Mouse (Mus musculus) midbrain, embryonic 11.5 days (tissue): ENCODE results near the gene Aurkb. TPM values are rescaled to one million over a fixed set of nuclear protein-coding genes. Genes with fewer than 3 reads are reported as not detected.

Source experiments
- ATAC-seq: fragments of 200-750 bp; cut with Nextera tagmentation; 2 replicates; pipeline ENCODE4 v1.8.0; 2017; ENCODE audit warnings: moderate TSS enrichment, moderate library complexity; ENCODE audit not compliant: low FRiP score
- DNase-seq: peaks from one replicate; pipeline ENCODE4 v3.0.0; 2015; ENCODE audit warnings: low spot score; ENCODE audit errors: missing footprints
- H3K27ac ChIP-seq: fragments of 300-500 bp; sonication (generic); 2 replicates; pipeline ENCODE4 v1.5.1; 2014; ENCODE audit warnings: low read depth, low read length
- H3K27me3 ChIP-seq: fragments of 300-500 bp; sonication (generic); 2 replicates; pipeline ENCODE4 v1.6.1; 2014; ENCODE audit warnings: mild to moderate bottlenecking, low read length, moderate library complexity, mixed read lengths; ENCODE audit not compliant: control insufficient read depth, insufficient read depth
- H3K36me3 ChIP-seq: fragments of 300-500 bp; sonication (generic); 2 replicates; pipeline ENCODE4 v1.6.1; 2014; ENCODE audit warnings: mild to moderate bottlenecking, low read length, moderate library complexity, mixed read lengths; ENCODE audit not compliant: control insufficient read depth, insufficient read depth
- H3K4me1 ChIP-seq: fragments of 300-500 bp; sonication (generic); 2 replicates; pipeline ENCODE4 v1.6.1; 2014; ENCODE audit warnings: low read length; ENCODE audit not compliant: control insufficient read depth, insufficient read depth
- H3K4me2 ChIP-seq: fragments of 300-500 bp; sonication (generic); 2 replicates; pipeline ENCODE4 v1.6.1; 2014; ENCODE audit warnings: mild to moderate bottlenecking, moderate library complexity
- H3K4me3 ChIP-seq: fragments of 300-500 bp; sonication (generic); 2 replicates; pipeline ENCODE4 v1.5.1; 2014; ENCODE audit warnings: low read depth, low read length
- H3K9ac ChIP-seq: fragments of 300-500 bp; sonication (generic); 2 replicates; pipeline ENCODE4 v1.6.1; 2014; ENCODE audit warnings: low read length
- H3K9me3 ChIP-seq: fragments of 300-500 bp; sonication (generic); 2 replicates; pipeline ENCODE4 v1.6.1; 2016; ENCODE audit warnings: low read length; ENCODE audit not compliant: control insufficient read depth
- WGBS: fragments of 180-500 bp; shearing (Covaris S2); extraction: QIAGEN DNeasy Blood & Tissue Kit; methylation state at CpG from one replicate; pipeline ENCODE4 v1.1.7; 2014; 5-methylcytosine and 5-hydroxymethylcytosine counted together
- polyA plus RNA-seq: library from polyadenylated mRNA; unstranded; fragments of >200 nt; fragmentation: Nextera tagmentation; extraction: Ambion mirVana; gene quantifications from 2 replicates; pipeline ENCODE4 v1.2.1, GENCODE M21; 2014

The Aurkb gene
- polyA plus RNA-seq, 1 experiment from 2014 or later: 171 TPM

DNA sequence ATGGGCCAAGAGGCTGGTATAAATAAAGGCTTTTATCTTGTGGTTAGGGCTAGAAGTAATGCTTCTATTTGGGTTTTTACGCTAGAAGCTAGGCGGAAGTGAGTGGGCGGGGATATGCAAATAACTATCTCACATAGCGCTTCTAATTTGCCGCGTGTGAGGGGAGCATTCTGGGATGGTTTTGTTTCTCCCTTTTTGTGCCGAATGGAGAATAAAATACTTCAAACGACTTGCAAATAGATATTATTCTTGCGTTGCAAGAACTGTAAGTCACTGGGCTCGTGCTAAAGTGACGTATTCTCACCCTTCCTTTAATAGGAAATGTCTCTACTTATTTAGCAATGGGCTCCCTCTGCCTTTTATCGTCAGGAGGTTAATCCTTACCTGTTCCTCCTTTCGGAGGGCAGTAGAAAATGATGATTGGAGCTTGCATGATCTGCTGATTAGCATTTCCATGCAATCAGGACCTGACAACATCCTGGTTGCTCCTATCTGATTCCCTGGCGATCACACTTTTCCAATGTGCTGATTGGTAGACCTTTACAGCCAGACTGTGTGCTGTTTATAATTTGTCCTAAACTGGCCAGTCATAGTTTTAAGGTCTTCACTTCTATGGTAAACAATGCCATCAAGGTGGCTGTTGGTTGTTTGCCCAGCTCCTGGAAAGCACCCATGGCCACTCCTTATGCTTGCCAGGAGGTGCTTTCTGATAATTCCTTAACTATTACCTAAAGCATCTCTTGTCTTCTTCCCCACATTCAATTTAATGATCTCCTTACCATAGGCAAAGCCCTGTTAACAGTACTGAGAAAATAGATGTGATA is 27.8 kb downstream of the Aurkb start:
- H3K4me1 ChIP-seq: peaks cover 19% of the 10 kb centered on the region
- H3K4me2 ChIP-seq: peak overlapping the region; percentile 47
- peak overlapping the region; percentile 92 for H3K27ac ChIP-seq
- ATAC-seq (peak; percentile 72), DNase-seq (peak; percentile 99)
- H3K36me3 ChIP-seq: no peaks in the 10 kb centered on the region
- WGBS: under 1% methylated on average over 14 of the region's 14 CpGs
- no peaks in the 10 kb centered on the region for H3K27me3 ChIP-seq
- H3K9me3 ChIP-seq: no peaks in the 10 kb centered on the region
- H3K9ac ChIP-seq: peak overlapping the region; percentile 76
- H3K4me3 ChIP-seq: peak overlapping the region; percentile 28

DNA sequence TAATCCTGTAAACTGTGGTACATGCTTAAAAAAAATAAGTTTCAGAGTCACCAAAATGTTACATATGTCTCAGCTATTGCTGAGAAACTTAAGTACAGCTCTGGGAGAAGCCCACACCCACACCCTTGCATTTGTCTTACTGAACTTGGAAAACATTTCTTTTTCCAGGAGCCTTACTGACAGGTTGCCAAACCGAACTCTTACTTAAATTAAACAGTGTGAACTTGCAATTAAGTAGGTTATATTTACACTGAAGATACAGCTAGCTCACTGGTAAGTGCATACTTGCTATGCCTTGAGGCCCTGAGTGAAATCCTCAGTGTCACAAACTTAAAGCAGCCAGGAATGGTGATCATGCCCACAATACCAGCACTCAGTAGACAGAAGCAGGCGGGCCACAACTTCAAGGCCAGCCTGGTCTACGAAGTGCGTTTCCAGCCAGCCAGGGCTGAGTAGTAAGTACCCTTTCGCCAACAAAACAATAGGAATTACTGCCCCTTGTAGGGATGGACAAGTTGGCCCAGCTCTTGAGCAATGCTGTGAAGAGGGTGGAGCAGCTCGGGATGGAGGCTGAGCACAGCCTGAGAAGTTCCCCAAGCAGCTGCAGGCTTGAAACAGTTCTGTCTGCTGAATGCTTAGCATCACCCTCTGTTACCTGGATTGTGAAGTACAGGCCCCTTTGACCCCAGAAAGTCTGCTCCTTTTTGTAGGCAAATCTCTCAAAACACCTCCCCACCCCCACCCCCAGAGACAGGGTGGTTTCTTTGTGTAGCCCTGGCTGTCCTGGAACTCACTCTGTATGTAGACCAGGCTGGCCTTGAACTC is 28.7 kb downstream of the Aurkb start:
- Histone ChIP-seq H3K4me3 (no peak overlapping the region), H3K27me3 (no peaks in the 10 kb centered on the region), H3K27ac (peak overlapping the region; percentile 92), H3K36me3 (no peaks in the 10 kb centered on the region), H3K9me3 (no peaks in the 10 kb centered on the region), H3K4me2 (no peak overlapping the region), H3K9ac (no peak overlapping the region), H3K4me1 (peaks cover 19% of the 10 kb centered on the region)
- 36% methylated on average over 6 of the region's 6 CpGs for WGBS
- no peak for ATAC-seq
- DNase-seq: peak; percentile 83

DNA sequence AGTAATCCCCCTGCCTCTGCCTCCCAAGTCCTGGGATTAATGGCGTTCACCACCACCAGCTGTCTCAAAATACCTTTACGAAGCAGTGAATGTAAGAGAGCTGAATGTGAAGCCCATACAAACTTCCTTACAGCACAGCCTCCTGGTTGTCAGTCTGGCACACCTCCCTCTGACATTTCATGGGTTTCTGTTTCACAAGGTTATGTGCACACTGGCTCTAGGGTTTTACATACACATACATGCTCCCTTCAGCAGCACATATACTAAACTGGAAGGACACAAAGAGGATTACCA is 29.3 kb downstream of the Aurkb start:
- no peak overlapping the region for H3K4me3 ChIP-seq
- no peak overlapping the region for H3K9ac ChIP-seq
- 47% methylated on average over 2 of the region's 2 CpGs for WGBS
- ATAC-seq: no peak
- no peaks in the 10 kb centered on the region for H3K9me3 ChIP-seq
- no peak overlapping the region for H3K27ac ChIP-seq
- no peaks in the 10 kb centered on the region for H3K36me3 ChIP-seq
- no peak overlapping the region for H3K4me2 ChIP-seq
- no peaks in the 10 kb centered on the region for H3K27me3 ChIP-seq
- peaks cover 19% of the 10 kb centered on the region for H3K4me1 ChIP-seq
- no peak for DNase-seq

DNA sequence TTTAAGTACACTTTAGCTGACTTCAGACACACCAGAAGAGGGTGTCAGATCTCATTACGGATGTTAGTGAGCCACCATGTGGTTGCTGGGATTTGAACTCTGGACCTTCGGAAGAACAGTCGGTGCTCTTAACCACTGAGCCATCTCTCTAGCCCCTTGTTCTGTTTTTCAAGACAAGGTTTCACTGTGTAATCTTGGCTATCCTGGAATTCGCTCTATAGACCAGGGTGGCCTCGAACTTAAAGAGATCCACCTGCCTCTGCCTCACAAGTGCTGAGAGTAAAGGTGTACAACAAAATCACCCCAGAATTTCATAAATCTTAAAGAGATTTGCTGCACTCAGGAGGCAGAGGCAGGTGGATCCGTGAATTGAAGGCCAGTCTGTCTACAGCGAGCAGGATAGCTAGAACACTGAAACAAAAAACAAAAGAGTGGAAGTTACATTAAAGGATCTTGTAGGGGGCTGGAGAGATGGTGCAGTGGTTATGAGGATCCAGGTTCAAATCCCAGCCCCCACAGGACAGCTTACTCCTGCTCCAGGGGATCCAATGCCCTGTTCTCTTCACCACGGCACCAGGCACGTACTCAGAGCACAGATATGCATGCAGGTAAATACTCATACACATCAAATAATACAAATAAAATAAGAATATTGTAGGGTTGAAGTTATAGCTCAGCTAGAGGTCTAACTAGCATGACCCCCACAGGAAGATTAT is 30.5 kb downstream of the Aurkb start:
- Histone ChIP-seq H3K4me2 (no peak overlapping the region), H3K4me1 (peaks cover 14% of the 10 kb centered on the region), H3K9me3 (no peaks in the 10 kb centered on the region), H3K27me3 (no peaks in the 10 kb centered on the region), H3K27ac (no peak overlapping the region), H3K9ac (no peak overlapping the region), H3K4me3 (no peak overlapping the region), H3K36me3 (no peaks in the 10 kb centered on the region)
- ATAC-seq (no peak), DNase-seq (peak; percentile 80)
- 52% methylated on average over 8 of the region's 9 CpGs for WGBS

DNA sequence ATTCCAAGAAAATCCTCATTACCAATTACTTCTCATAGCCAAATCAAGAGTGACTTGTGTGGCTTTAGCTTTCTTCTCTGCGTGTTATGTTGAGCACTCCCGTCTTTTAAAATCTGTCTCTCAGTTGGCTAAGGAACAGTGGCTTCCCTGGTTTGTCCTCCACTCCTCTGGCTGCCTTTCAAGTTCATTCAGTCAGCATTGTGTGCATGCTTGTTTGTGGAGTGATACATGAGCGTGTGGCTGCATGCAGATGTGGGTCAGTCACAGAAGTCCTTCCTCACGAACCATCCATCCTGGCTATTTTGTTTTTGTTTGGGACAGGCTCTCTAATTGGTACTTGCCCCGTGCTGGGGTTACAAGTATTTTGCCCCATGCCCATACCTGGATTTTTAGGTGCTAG is 31.1 kb downstream of the Aurkb start:
- no peak overlapping the region for H3K9ac ChIP-seq
- WGBS: 81% methylated on average over 5 of the region's 5 CpGs
- no peak overlapping the region for H3K4me3 ChIP-seq
- no peak overlapping the region for H3K27ac ChIP-seq
- no peaks in the 10 kb centered on the region for H3K9me3 ChIP-seq
- no peak for ATAC-seq
- no peak overlapping the region for H3K4me2 ChIP-seq
- peaks cover 9% of the 10 kb centered on the region for H3K4me1 ChIP-seq
- no peaks in the 10 kb centered on the region for H3K36me3 ChIP-seq
- H3K27me3 ChIP-seq: no peaks in the 10 kb centered on the region
- no peak for DNase-seq

DNA sequence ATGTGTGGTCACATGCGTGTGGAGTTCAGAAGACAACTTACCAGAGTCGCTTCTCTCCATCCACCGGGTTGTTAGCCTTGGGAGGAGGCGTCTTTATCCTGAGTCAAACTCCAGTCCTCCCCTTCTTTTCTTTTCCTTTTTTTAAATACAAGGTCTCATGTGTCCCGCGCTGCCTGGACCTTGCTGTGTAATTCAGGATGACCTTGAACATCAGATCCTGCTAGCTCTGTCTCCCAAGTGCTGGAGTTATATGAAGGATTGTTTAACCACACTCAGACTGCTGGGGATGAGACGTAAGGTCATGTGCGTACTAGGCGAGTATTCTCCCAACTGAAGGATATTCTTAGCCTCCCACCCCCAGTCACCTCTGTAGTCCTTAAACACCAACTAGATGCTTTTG is 31.9 kb downstream of the Aurkb start:
- 85% methylated on average over 9 of the region's 9 CpGs for WGBS
- Histone ChIP-seq H3K9me3 (no peaks in the 10 kb centered on the region), H3K36me3 (no peaks in the 10 kb centered on the region), H3K4me2 (no peak overlapping the region), H3K4me1 (peaks cover 6% of the 10 kb centered on the region), H3K27me3 (no peaks in the 10 kb centered on the region), H3K27ac (no peak overlapping the region), H3K4me3 (no peak overlapping the region), H3K9ac (no peak overlapping the region)
- DNase-seq: no peak
- no peak for ATAC-seq

DNA sequence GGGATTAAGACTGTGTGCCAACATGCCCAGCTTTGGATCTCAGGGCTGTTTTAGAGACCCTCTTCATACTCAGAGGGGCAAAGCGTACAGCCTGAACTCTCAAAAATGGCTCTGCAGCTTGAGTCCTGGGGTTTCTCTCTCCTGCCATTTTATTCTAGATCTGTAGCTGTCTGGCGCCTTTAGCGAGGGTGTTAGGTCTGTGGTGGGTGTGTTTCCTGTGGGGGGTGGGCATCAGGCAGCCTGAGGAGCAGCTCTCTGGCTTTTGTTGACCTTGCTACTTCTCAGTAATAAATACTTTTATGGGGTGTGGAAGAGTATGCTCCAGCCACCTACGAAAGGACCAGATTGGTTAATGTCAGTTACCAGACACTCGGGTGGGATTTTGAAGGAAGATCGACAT is 32.6 kb downstream of the Aurkb start:
- H3K27me3 ChIP-seq: no peaks in the 10 kb centered on the region
- H3K36me3 ChIP-seq: no peaks in the 10 kb centered on the region
- H3K27ac ChIP-seq: no peak overlapping the region
- ATAC-seq (no peak), DNase-seq (no peak)
- no peaks in the 10 kb centered on the region for H3K9me3 ChIP-seq
- 84% methylated on average over 6 of the region's 6 CpGs for WGBS
- 0 out of 2 replicates have a peak, but pooled peaks cover 2% of the 10 kb centered on the region for H3K4me1 ChIP-seq
- no peak overlapping the region for H3K4me2 ChIP-seq
- H3K9ac ChIP-seq: no peak overlapping the region
- no peak overlapping the region for H3K4me3 ChIP-seq

DNA sequence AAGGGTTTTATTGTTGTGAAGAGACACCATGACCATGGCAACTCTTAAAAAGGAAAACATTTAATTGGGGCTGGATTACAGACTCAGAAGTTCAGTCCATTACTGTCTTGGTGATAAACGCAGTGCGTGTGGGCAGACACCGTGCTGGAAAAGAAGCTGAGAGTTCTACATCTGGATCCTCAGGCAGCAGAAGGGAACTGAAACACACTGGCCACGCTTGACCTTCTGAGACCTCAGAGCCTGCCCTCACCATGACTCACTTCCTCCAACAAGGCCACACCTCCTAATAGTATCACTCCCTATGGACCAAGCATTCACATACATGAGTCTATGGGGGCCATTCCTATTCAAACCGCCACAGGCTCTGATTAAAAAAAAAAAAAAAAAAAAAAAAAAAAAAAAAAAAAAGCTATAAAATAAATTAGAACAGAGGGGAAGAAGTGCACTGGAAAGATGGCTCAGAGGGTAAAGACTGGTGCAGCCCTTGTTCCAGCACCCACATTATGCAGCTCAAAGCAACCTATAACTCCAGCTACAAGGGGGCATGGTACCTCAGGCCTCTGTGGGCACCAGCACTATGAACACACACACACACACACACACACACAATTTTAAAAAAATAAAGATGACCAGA is 33.5 kb downstream of the Aurkb start:
- no peak for ATAC-seq
- H3K27ac ChIP-seq: no peak overlapping the region
- no peak for DNase-seq
- no peak overlapping the region for H3K9ac ChIP-seq
- WGBS: 83% methylated on average over 5 of the region's 5 CpGs
- no peak overlapping the region for H3K4me3 ChIP-seq
- no peak overlapping the region for H3K4me2 ChIP-seq
- H3K4me1 ChIP-seq: 0 out of 2 replicates have a peak, but pooled peaks cover 2% of the 10 kb centered on the region
- no peaks in the 10 kb centered on the region for H3K27me3 ChIP-seq
- no peaks in the 10 kb centered on the region for H3K36me3 ChIP-seq
- no peaks in the 10 kb centered on the region for H3K9me3 ChIP-seq
